Mouse (Mus musculus) kidney, embryonic 15.5 days (tissue): Measurements from ENCODE around the gene Paqr4. TPM values are rescaled to one million over a fixed set of nuclear protein-coding genes. Genes with fewer than 3 reads are reported as not detected.
A peak's percentile ranks its signal among the peaks of the same experiment; 100 is the strongest.

Source experiments
- ATAC-seq: fragments of 200-750 bp; cut with Nextera tagmentation; replicated peaks from 2 replicates; pipeline ENCODE4 v1.8.0; 2017; ENCODE audit warnings: moderate TSS enrichment; ENCODE audit not compliant: low FRiP score
- H3K27ac ChIP-seq: fragments of 300-500 bp; sonication (generic); 2 replicates; pipeline ENCODE4 v1.5.1; 2015; ENCODE audit warnings: mild to moderate bottlenecking, inconsistent platforms
- H3K27me3 ChIP-seq: fragments of 300-500 bp; sonication (generic); 2 replicates; pipeline ENCODE4 v1.6.1; 2015; ENCODE audit warnings: inconsistent platforms
- H3K36me3 ChIP-seq: fragments of 300-500 bp; sonication (generic); 2 replicates; pipeline ENCODE4 v1.6.1; 2015; ENCODE audit warnings: inconsistent platforms
- H3K4me1 ChIP-seq: fragments of 300-500 bp; sonication (generic); 2 replicates; pipeline ENCODE4 v1.6.1; 2015; ENCODE audit warnings: inconsistent platforms
- H3K4me2 ChIP-seq: fragments of 300-500 bp; sonication (generic); 2 replicates; pipeline ENCODE4 v1.6.1; 2015; ENCODE audit warnings: moderate library complexity, mild to moderate bottlenecking, inconsistent platforms
- H3K4me3 ChIP-seq: fragments of 300-500 bp; sonication (generic); replicated peaks from 2 replicates; pipeline ENCODE4 v1.5.1; 2015; ENCODE audit warnings: mild to moderate bottlenecking, inconsistent platforms
- H3K9ac ChIP-seq: fragments of 300-500 bp; sonication (generic); 2 replicates; pipeline ENCODE4 v1.6.1; 2015; ENCODE audit warnings: mild to moderate bottlenecking, inconsistent platforms
- H3K9me3 ChIP-seq: fragments of 300-500 bp; sonication (generic); replicated peaks from 2 replicates; pipeline ENCODE4 v1.6.1; 2016; ENCODE audit warnings: inconsistent platforms
- WGBS: fragments of 180-500 bp; shearing (Covaris S2); methylation state at CpG from one replicate; pipeline ENCODE4 v1.1.7; 2015; ENCODE audit warnings: mixed read lengths; 5-methylcytosine and 5-hydroxymethylcytosine counted together
- polyA plus RNA-seq: library from polyadenylated mRNA; unstranded; fragments of >200 nt; fragmentation: Nextera tagmentation; extraction: Ambion mirVana; gene quantifications from 2 replicates; pipeline ENCODE4 v1.2.1, GENCODE M21; 2015

The Paqr4 gene
- polyA plus RNA-seq, 1 experiment from 2014 or later = 23.8 TPM

- Histone ChIP-seq H3K4me2 (no peak overlapping the region), H3K9ac (no peak overlapping the region), H3K4me3 (no peak overlapping the region), H3K27me3 (peaks cover 51% of the 10 kb centered on the region), H3K36me3 (peaks cover 18% of the 10 kb centered on the region), H3K27ac (no peak overlapping the region), H3K4me1 (peaks cover 45% of the 10 kb centered on the region), H3K9me3 (no peaks in the 10 kb centered on the region)
- no peak for ATAC-seq
- 24% methylated on average over 6 of the region's 6 CpGs for WGBS
These were observed 7.4 kb upstream of the Paqr4 start for GRCm38 (mm10) chr17:23748026-23748425.

- H3K27ac ChIP-seq = no peak overlapping the region
- peaks cover 48% of the 10 kb centered on the region for H3K4me1 ChIP-seq
- H3K27me3 ChIP-seq = peaks cover 57% of the 10 kb centered on the region
- H3K4me2 ChIP-seq = no peak overlapping the region
- no peak overlapping the region for H3K9ac ChIP-seq
- no peak overlapping the region for H3K4me3 ChIP-seq
- peaks cover 13% of the 10 kb centered on the region for H3K36me3 ChIP-seq
- 87% methylated on average over 3 of the region's 3 CpGs for WGBS
- H3K9me3 ChIP-seq = no peaks in the 10 kb centered on the region
- ATAC-seq = no peak
These were observed 6.8 kb upstream of the Paqr4 start for GRCm38 (mm10) chr17:23747471-23747870.

DNA sequence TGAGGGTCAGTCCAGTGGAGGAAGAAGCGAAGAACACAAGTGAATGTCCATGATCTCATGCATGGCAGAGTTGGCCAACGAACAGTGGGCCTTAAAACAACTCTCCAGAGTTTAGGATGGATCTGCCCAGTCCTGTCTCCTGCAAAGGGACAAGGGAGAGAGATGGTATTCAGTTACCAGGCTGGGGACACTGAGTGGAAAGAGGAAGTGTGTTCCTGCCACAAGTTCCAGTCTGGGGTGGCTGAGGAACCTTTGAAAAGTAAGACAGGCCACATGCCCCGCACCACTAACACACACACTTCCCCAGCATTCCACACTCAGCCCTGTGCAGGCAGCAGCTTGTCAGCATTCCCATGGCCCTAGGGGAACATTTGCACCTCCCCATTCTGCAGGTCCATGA is 6.1 kb upstream of the Paqr4 start:
- H3K4me1 ChIP-seq = peaks cover 55% of the 10 kb centered on the region
- H3K9me3 ChIP-seq = no peaks in the 10 kb centered on the region
- H3K36me3 ChIP-seq = peaks cover 6% of the 10 kb centered on the region
- H3K4me3 ChIP-seq = no peak overlapping the region
- no peak for ATAC-seq
- H3K4me2 ChIP-seq = peak overlapping the region; percentile 67; the same call in 1 of the 2 replicates
- H3K27ac ChIP-seq = no peak overlapping the region
- peaks cover 64% of the 10 kb centered on the region for H3K27me3 ChIP-seq
- WGBS = 78% methylated on average over 3 of the region's 3 CpGs
- no peak overlapping the region for H3K9ac ChIP-seq

GRCm38 (mm10) chr17:23746311-23746710 is 5.6 kb upstream of the Paqr4 start:
- Histone ChIP-seq H3K9me3 (no peaks in the 10 kb centered on the region), H3K27me3 (peaks cover 68% of the 10 kb centered on the region), H3K9ac (no peak overlapping the region), H3K4me3 (peak overlapping the region; percentile 37), H3K4me1 (peaks cover 56% of the 10 kb centered on the region), H3K27ac (no peak overlapping the region), H3K4me2 (peak overlapping the region; percentile 67), H3K36me3 (peaks cover 1% of the 10 kb centered on the region)
- 5% methylated on average over 12 of the region's 12 CpGs for WGBS
- ATAC-seq = no peak

DNA sequence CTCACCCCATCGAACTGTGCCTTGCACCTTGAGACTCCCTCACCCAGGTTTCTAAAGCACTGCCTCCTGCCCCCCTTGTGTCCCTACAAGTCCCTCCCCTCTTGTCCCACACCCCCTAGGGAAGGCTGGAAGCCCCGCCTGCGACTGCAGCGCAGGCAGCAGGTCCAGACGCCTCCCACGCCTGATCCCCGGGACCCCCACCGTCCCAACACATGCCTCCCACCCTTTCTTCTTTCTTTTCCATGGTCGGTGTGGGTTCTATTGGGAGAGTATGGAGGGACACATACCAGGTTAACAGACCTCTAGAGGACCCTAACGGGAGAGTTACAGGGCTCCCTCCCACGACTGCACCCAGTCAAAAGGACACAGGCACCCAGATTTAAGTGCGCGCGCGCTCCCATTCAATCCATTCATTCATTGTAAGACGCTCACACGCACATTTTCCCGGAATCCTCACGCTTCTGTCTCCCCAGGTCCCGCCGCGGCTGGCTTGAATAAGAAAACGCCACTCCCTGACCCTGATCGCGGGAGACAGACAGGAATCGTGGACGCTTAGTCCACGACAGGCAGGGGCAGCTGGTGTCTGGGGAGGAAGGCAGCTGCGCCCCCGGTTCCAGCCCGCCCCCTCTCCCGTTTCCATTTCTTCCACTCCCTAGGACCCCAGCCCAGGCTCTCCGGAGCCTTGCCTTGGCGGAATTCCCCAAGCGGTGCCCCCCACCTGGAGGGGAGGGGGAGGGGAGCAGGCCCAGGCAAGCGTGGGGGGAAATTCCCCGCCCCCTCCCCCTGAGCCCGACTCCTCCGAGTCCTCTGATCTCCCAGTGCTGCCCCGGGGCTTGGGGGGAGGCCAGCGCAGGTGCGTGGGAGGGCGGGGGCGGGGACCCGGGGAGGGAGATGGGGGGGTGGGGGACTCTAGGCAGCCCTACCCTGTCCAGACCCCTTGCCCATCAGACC is 4.9 kb upstream of the Paqr4 start, which contains the start of gene Kremen2:
Kremen2 (minus strand) TSS at position 533 of the 951 bp plus-strand sequence.
- WGBS = under 1% methylated on average over 43 of the region's 45 CpGs
- Histone ChIP-seq H3K9me3 (no peaks in the 10 kb centered on the region), H3K4me3 (peak within 1 kb of the TSS; percentile 37), H3K4me2 (peak within 1 kb of the TSS; percentile 67), H3K4me1 (peaks cover 61% of the 10 kb centered on the region), H3K36me3 (no peaks in the 10 kb centered on the region), H3K27me3 (peaks cover 76% of the 10 kb centered on the region), H3K27ac (no peak within 1 kb of the TSS), H3K9ac (peak within 1 kb of the TSS; percentile 30; the same call in 1 of the 2 replicates)
- ATAC-seq = no peak

GRCm38 (mm10) chr17:23744651-23745050 is 4.0 kb upstream of the Paqr4 start:
- Histone ChIP-seq H3K4me3 (peak overlapping the region; percentile 37), H3K27me3 (peaks cover 78% of the 10 kb centered on the region), H3K4me2 (peak overlapping the region; percentile 67), H3K9me3 (no peaks in the 10 kb centered on the region), H3K9ac (no peak overlapping the region), H3K4me1 (peaks cover 68% of the 10 kb centered on the region), H3K36me3 (no peaks in the 10 kb centered on the region), H3K27ac (no peak overlapping the region)
- no peak for ATAC-seq
- 3% methylated on average over 14 of the region's 14 CpGs for WGBS

- H3K27ac ChIP-seq = no peak overlapping the region
- H3K9me3 ChIP-seq = no peaks in the 10 kb centered on the region
- no peak for ATAC-seq
- peaks cover 80% of the 10 kb centered on the region for H3K27me3 ChIP-seq
- H3K36me3 ChIP-seq = no peaks in the 10 kb centered on the region
- H3K4me1 ChIP-seq = peaks cover 69% of the 10 kb centered on the region
- H3K4me2 ChIP-seq = peak overlapping the region; percentile 67; the same call in 1 of the 2 replicates
- 25% methylated on average over 8 of the region's 8 CpGs for WGBS
- H3K9ac ChIP-seq = no peak overlapping the region
- no peak overlapping the region for H3K4me3 ChIP-seq
These were observed 3.4 kb upstream of the Paqr4 start for GRCm38 (mm10) chr17:23744076-23744475.

DNA sequence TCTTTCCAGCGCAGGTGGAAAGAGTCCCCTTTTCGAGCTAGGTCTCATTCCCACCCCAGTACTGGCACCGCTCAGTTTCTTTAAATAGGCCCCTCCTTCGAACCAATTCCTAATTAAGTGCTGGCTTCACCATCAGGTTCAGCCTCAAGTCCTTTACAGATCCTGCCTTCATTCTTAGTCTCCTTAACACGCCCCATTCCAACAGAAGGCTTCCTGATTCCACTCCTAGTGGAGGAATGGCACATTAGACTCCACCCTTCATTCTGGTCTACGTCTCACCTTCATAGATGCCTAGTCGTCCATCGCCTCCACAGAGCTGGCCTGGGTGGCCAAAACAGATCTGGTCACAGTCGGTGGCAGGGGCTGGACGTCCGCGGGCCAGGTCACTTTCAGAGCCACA is 2.3 kb upstream of the Paqr4 start:
- H3K27me3 ChIP-seq = peaks cover 85% of the 10 kb centered on the region
- no peak for ATAC-seq
- 62% methylated on average over 12 of the region's 12 CpGs for WGBS
- no peaks in the 10 kb centered on the region for H3K9me3 ChIP-seq
- peak overlapping the region; percentile 27; the same call in 1 of the 2 replicates for H3K4me3 ChIP-seq
- no peaks in the 10 kb centered on the region for H3K36me3 ChIP-seq
- no peak overlapping the region for H3K9ac ChIP-seq
- H3K4me2 ChIP-seq = peak overlapping the region; percentile 43; the same call in 1 of the 2 replicates
- H3K4me1 ChIP-seq = peaks cover 71% of the 10 kb centered on the region
- no peak overlapping the region for H3K27ac ChIP-seq

- 7% methylated on average over 44 of the region's 44 CpGs for WGBS
- peaks cover 75% of the 10 kb centered on the region for H3K4me1 ChIP-seq
- no peak overlapping the region for H3K27ac ChIP-seq
- peak overlapping the region; percentile 27 for H3K4me3 ChIP-seq
- H3K4me2 ChIP-seq = peak overlapping the region; percentile 43
- H3K9ac ChIP-seq = no peak overlapping the region
- ATAC-seq = no peak
- H3K36me3 ChIP-seq = peaks cover 2% of the 10 kb centered on the region; the same call in 1 of the 2 replicates
- H3K27me3 ChIP-seq = peaks cover 83% of the 10 kb centered on the region
- no peaks in the 10 kb centered on the region for H3K9me3 ChIP-seq
These were observed 1.6 kb upstream of the Paqr4 start for GRCm38 (mm10) chr17:23742210-23742793.

GRCm38 (mm10) chr17:23741359-23742209 is 917 bp upstream of the Paqr4 start:
- Histone ChIP-seq H3K36me3 (peaks cover 8% of the 10 kb centered on the region; the same call in 1 of the 2 replicates), H3K4me1 (peaks cover 76% of the 10 kb centered on the region), H3K9ac (no peak overlapping the region), H3K27ac (no peak overlapping the region), H3K27me3 (peaks cover 77% of the 10 kb centered on the region), H3K9me3 (no peaks in the 10 kb centered on the region), H3K4me3 (peak overlapping the region; percentile 27), H3K4me2 (peak overlapping the region; percentile 43)
- WGBS = 36% methylated on average over 38 of the region's 38 CpGs
- no peak for ATAC-seq

- Histone ChIP-seq H3K4me3 (peak overlapping the region; percentile 63), H3K27me3 (peaks cover 63% of the 10 kb centered on the region), H3K9ac (peak overlapping the region; percentile 58), H3K36me3 (peaks cover 22% of the 10 kb centered on the region), H3K27ac (peak overlapping the region; percentile 63; the same call in 1 of the 2 replicates), H3K9me3 (no peaks in the 10 kb centered on the region), H3K4me2 (peak overlapping the region; percentile 97), H3K4me1 (peaks cover 63% of the 10 kb centered on the region)
- 0% methylated on average over 46 of the region's 46 CpGs for WGBS
- ATAC-seq = peak; percentile 84
These were observed 507 bp downstream of the Paqr4 start for GRCm38 (mm10) chr17:23740136-23740584.
